Mouse (Mus musculus) adrenal gland, postnatal 14 days (tissue): ENCODE results near the gene Fcgbp. TPM values are rescaled to one million over a fixed set of nuclear protein-coding genes. Genes with fewer than 3 reads are reported as not detected.
A peak's percentile ranks its signal among the peaks of the same experiment; 100 is the strongest.
"Not testable (repeated sequence)": the region's sequence is repeated elsewhere in the genome, so short reads cannot be mapped to it uniquely, and the experiment has no call there.

ENCODE experiments used
- DNase-seq: peaks from one replicate; pipeline ENCODE4 v3.0.0; 2021; ENCODE audit warnings: mixed read lengths
- total RNA-seq: library from RNA; stranded (reverse); gene quantifications from 2 replicates; pipeline ENCODE4 v1.2.3, GENCODE M21; 2021

Fcgbp gene
- total RNA-seq, 1 experiment from 2014 or later = not detected

DNA sequence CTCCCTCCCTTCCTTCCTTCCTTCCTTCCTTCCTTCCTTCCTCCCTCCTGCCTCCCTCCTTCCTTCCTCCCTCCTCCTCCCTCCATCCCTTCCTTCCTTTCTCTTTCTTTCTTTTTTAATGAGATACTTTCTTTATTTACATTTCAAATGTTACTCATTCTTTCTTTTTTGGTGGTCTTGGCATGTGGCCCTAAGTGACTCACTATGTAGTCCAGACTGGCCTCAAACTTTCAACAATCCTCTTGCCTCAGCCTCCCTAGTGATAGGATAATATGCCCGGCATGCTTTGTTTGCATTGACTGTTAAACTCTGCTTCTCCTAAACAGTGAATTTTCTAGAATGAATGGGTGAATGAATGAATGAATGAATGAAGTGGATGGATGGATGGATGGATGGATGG lies 78.8 kb downstream of the Fcgbp start:
- DNase-seq = no peak

- peak; percentile 75 for DNase-seq
Measured at GRCm38 (mm10) chr7:28151584-28152221, 80.7 kb downstream of the Fcgbp start.

DNA sequence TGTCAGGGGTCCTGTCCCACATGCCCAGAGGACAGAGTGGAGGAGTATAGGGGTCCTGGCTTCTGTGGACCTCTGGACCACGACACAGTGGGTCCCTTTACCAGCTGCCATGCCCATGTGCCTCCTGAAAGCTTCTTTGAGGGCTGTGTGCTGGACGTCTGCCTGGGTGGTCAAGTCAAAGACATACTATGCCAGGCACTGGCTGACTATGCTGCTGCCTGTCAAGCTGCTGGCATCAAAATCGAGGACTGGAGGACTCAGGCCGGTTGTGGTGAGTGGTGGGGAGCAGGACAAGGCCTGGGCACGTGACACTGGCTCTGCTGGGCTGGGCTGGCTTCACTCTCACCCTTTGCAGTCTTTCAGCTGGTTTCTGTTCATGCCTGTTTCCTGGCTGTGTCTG lies 82.6 kb downstream of the Fcgbp start:
- not testable (repeated sequence) for DNase-seq

DNA sequence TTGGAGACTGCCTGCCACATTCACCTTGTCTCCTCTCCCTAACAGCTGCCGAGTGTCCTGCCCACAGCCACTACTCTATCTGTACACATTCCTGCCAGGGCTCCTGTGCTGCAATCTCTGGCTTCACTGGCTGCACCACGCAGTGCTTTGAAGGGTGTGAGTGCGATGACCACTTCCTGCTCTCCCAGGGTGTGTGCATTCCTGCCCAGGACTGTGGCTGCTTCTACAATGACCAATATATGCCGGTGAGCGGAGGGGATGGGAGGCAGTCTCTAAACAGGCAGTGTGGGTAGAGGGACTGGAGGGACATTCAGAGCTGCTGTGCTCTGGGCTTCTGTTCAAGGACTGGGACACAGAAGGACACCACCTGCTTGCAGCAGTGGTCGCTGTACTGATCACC lies 88.3 kb downstream of the Fcgbp start:
- no peak for DNase-seq

DNA sequence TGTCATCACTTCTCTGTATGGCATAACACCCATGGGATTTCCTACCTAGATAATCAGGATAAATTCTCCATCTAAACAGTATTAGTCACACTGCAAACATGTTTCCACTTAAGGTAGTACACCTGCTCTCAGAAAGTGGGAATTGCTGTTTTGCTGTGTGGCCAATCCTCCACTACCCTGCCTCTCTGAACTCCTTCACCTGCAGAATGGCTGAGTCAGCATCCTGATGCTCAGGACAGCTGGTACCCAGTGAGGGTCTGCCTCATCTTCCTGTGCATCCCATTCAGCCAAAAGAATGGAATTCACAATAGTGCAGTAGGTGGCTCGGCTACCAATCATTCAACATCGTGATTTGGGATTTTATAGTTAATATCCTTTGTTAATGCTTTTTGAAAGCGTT lies 88.9 kb downstream of the Fcgbp start:
- no peak for DNase-seq

GRCm38 (mm10) chr7:28161163-28161749 lies 90.2 kb downstream of the Fcgbp start:
- DNase-seq = no peak

DNA sequence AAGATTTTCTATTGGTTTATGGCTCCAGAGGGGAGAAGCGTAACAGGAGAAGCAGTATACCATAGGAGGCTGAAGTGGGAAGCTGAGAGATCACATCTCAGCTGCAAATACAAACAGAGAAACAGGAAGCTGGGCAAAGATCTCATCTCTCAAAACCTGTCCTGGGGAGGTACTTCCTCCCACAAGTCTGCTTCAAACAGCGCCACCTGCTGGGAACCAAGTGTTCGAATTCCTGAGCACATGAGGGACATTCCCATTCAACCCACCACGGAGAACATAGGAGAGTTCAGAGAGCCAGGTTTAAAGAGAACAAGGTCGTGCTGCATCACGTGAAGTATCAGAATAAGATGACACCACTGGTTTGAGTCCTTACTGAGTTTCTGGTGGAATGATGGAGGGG lies 94.4 kb downstream of the Fcgbp start:
- no peak for DNase-seq

DNA sequence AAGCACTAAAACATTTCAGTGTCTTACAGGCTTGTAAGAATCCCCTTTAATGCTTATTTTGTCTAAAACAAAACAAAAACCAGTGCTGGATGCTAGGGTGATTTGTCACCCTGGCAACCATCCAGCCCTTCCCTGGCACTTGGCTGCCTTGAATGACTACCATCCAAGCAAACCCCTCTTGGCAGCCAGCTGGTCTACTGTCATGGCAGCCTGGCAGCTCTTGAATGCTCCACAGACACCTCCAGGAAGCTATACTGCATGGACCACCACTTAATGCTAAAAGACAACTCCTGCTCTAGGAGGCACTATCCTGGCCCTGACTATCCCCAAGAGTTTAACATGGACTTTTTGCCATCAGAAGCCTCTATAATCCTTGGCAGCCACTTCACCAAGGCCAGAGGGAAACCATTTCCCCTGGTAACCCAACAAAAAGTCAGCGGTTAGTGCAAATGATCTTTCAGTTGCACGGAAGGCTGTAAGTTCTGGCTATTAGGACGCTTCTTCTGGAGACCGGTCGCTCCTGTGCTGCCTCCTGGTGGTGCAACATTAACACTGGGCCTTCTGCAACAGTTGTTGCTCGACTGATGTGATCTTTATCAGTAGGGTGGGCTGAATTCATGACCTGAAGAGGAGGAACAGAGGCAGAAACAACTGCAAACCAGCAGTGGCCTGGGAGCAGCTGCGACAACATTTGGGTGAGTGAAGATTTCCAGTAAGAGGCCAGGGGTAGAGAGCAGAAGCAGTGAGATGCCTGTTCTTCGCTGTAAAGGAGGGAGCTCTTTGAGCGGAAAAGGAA lies 97.5 kb downstream of the Fcgbp start:
- peak; percentile 89 for DNase-seq

GRCm38 (mm10) chr7:28169489-28170422 lies 98.7 kb downstream of the Fcgbp start, which contains the start of gene Fbl:
Fbl (plus strand) TSS chr7:28169710.
- DNase-seq = peak; percentile 94

Other genes with a start within 250 kb of the Fcgbp start
- gene Zfp59, start 232.6 kb upstream of the Fcgbp start, total RNA-seq = 3.0 and 3.5 TPM in 2 replicates
- 4.3 and 6.0 TPM in 2 replicates for gene Zfp607a, start 213.7 kb upstream of the Fcgbp start, total RNA-seq
- gene Zfp974, start 141.8 kb upstream of the Fcgbp start, total RNA-seq = 12.3 and 14.7 TPM in 2 replicates
- gene Zfp780b, start 92.1 kb upstream of the Fcgbp start, total RNA-seq = 9.9 and 12.0 TPM in 2 replicates
- 2.7 and 3.4 TPM in 2 replicates for gene Zfp850, start 57.1 kb upstream of the Fcgbp start, total RNA-seq
- gene Psmc4, start 21.1 kb upstream of the Fcgbp start, total RNA-seq = 158 and 171 TPM in 2 replicates
- gene 9530053A07Rik, start 58.2 kb downstream of the Fcgbp start, total RNA-seq = not detected in 2 replicates
- gene Fbl, start 98.5 kb downstream of the Fcgbp start, total RNA-seq = 111 and 122 TPM in 2 replicates
- gene Dyrk1b, start 108.2 kb downstream of the Fcgbp start, total RNA-seq = 34.7 and 35.0 TPM in 2 replicates
- 27.4 and 29.8 TPM in 2 replicates for gene Eid2, start 196.6 kb downstream of the Fcgbp start, total RNA-seq
- 14.2 and 14.3 TPM in 2 replicates for gene Eid2b, start 206.5 kb downstream of the Fcgbp start, total RNA-seq
- gene Selenov, start 219.9 kb downstream of the Fcgbp start, total RNA-seq = not detected in 2 replicates
- gene Dll3, start 231.0 kb downstream of the Fcgbp start, total RNA-seq = 0.41 and 0.56 TPM in 2 replicates
- 94.7 and 100 TPM in 2 replicates for gene Timm50, start 240.8 kb downstream of the Fcgbp start, total RNA-seq